Mouse (Mus musculus): ENCODE results near the gene Lgals8. TPM values are rescaled to one million over a fixed set of nuclear protein-coding genes. Genes with fewer than 3 reads are reported as not detected.
A peak's percentile ranks its signal among the peaks of the same experiment; 100 is the strongest.

Gene Lgals8
- total RNA-seq, 1 experiment from 2014 or later, result 103 TPM

- peak; percentile 93 to 96 for ATAC-seq (replicated peaks in 1 of 2; ENCODE audit: insufficient read depth in 1 of 2, low FRiP score in 2 of 2, low TSS enrichment in 1 of 2, low read depth in 1 of 2, poor library complexity in 2 of 2, severe bottlenecking in 2 of 2)
These were observed 69.9 kb downstream of the Lgals8 start, which contains the start of gene Heatr1 for GRCm38 (mm10) chr13:12394609-12395505. Heatr1 (plus strand) TSS chr13:12395027.

Other genes with a start within 250 kb of the Lgals8 start
- 41.3 and 41.6 TPM in 2 replicates for gene Mtr, start 206.8 kb downstream of the Lgals8 start, total RNA-seq (2017)
- gene Actn2, start 124.2 kb downstream of the Lgals8 start, total RNA-seq (2017), result 0.60 and 2.8 TPM in 2 replicates
- gene Heatr1, start 69.9 kb downstream of the Lgals8 start, total RNA-seq (2017), result 77.2 and 90.0 TPM in 2 replicates
- gene Edaradd, start 55.5 kb upstream of the Lgals8 start, total RNA-seq (2017), result 0.45 and 1.1 TPM in 2 replicates
- gene Ero1lb, start 100.9 kb upstream of the Lgals8 start, total RNA-seq (2017), result 7.4 and 10.3 TPM in 2 replicates

All from hematopoietic stem cell, adult 5-6 weeks (primary cell).